Mouse (Mus musculus): ENCODE data around the gene Cacng7. TPM values are rescaled to one million over a fixed set of nuclear protein-coding genes. Genes with fewer than 3 reads are reported as not detected.

Cacng7 gene
- polyA plus RNA-seq (2014; fragmentation: Nextera tagmentation; extraction: Ambion mirVana) = 2.9 and 3.5 TPM in 2 replicates

GRCm38 (mm10) chr7:3332619-3333521, at the start of gene Cacng7:
Gene Cacng7, plus strand, starts transcription at chr7:3332955.
- H3K9ac ChIP-seq (ENCODE audit: low read length) = peak within 1 kb of the TSS; percentile 74
- H3K27ac ChIP-seq (ENCODE audit: low read depth, low read length) = peak within 1 kb of the TSS; percentile 87
- peak within 1 kb of the TSS; percentile 57 for H3K4me2 ChIP-seq (ENCODE audit: low read depth)
- H3K27me3 ChIP-seq (ENCODE audit: control insufficient read depth, insufficient read depth, low read length) = no peaks in the 10 kb centered on the region
- no peaks in the 10 kb centered on the region for H3K9me3 ChIP-seq (ENCODE audit: control insufficient read depth, low read length)
- 0 out of 2 replicates have a peak, but pooled peaks cover 6% of the 10 kb centered on the region for H3K4me1 ChIP-seq (ENCODE audit: control insufficient read depth, insufficient read depth, low read length)
- ATAC-seq (ENCODE audit: insufficient read depth, low FRiP score, low TSS enrichment) (peak; percentile 84), DNase-seq (ENCODE audit: low spot score) (peak; percentile 81)
- no peaks in the 10 kb centered on the region for H3K36me3 ChIP-seq (ENCODE audit: control insufficient read depth, insufficient read depth, low read length)
- H3K4me3 ChIP-seq (ENCODE audit: low read depth, low read length) = peak within 1 kb of the TSS; percentile 71
- under 1% methylated on average over 59 of the region's 65 CpGs for WGBS

GRCm38 (mm10) chr7:3283081-3283875, 49.5 kb upstream of the Cacng7 start:
- no peak overlapping the region for H3K9ac ChIP-seq (ENCODE audit: low read length)
- no peaks in the 10 kb centered on the region for H3K27me3 ChIP-seq (ENCODE audit: control insufficient read depth, insufficient read depth, low read length)
- no peak overlapping the region for H3K4me3 ChIP-seq (ENCODE audit: low read depth, low read length)
- no peak overlapping the region for H3K4me2 ChIP-seq (ENCODE audit: low read depth)
- DNase-seq (ENCODE audit: low spot score) (no peak), ATAC-seq (ENCODE audit: insufficient read depth, low FRiP score, low TSS enrichment) (no peak)
- no peak overlapping the region for H3K27ac ChIP-seq (ENCODE audit: low read depth, low read length)
- WGBS = 85% methylated on average over 11 of the region's 11 CpGs
- no peaks in the 10 kb centered on the region for H3K4me1 ChIP-seq (ENCODE audit: control insufficient read depth, insufficient read depth, low read length)
- H3K36me3 ChIP-seq (ENCODE audit: control insufficient read depth, insufficient read depth, low read length) = no peaks in the 10 kb centered on the region
- H3K9me3 ChIP-seq (ENCODE audit: control insufficient read depth, low read length) = no peaks in the 10 kb centered on the region

- H3K27me3 ChIP-seq (ENCODE audit: control insufficient read depth, insufficient read depth, low read length) = no peaks in the 10 kb centered on the region
- no peak overlapping the region for H3K9ac ChIP-seq (ENCODE audit: low read length)
- H3K9me3 ChIP-seq (ENCODE audit: control insufficient read depth, low read length) = no peaks in the 10 kb centered on the region
- no peak for ATAC-seq (ENCODE audit: insufficient read depth, low FRiP score, low TSS enrichment)
- WGBS = 89% methylated on average over 10 of the region's 10 CpGs
- H3K4me3 ChIP-seq (ENCODE audit: low read depth, low read length) = no peak overlapping the region
- no peak for DNase-seq (ENCODE audit: low spot score)
- no peaks in the 10 kb centered on the region for H3K36me3 ChIP-seq (ENCODE audit: control insufficient read depth, insufficient read depth, low read length)
- H3K27ac ChIP-seq (ENCODE audit: low read depth, low read length) = no peak overlapping the region
- H3K4me2 ChIP-seq (ENCODE audit: low read depth) = no peak overlapping the region
- H3K4me1 ChIP-seq (ENCODE audit: control insufficient read depth, insufficient read depth, low read length) = 0 out of 2 replicates have a peak, but pooled peaks cover 3% of the 10 kb centered on the region
Measured at GRCm38 (mm10) chr7:3284604-3285003, 48.2 kb upstream of the Cacng7 start.

GRCm38 (mm10) chr7:3286036-3286435, 46.7 kb upstream of the Cacng7 start:
- Histone ChIP-seq H3K4me3 (ENCODE audit: low read depth, low read length) (no peak overlapping the region), H3K9ac (ENCODE audit: low read length) (no peak overlapping the region), H3K36me3 (ENCODE audit: control insufficient read depth, insufficient read depth, low read length) (no peaks in the 10 kb centered on the region), H3K4me1 (ENCODE audit: control insufficient read depth, insufficient read depth, low read length) (0 out of 2 replicates have a peak, but pooled peaks cover 5% of the 10 kb centered on the region), H3K9me3 (ENCODE audit: control insufficient read depth, low read length) (no peaks in the 10 kb centered on the region), H3K27me3 (ENCODE audit: control insufficient read depth, insufficient read depth, low read length) (no peaks in the 10 kb centered on the region), H3K4me2 (ENCODE audit: low read depth) (no peak overlapping the region), H3K27ac (ENCODE audit: low read depth, low read length) (no peak overlapping the region)
- DNase-seq (ENCODE audit: low spot score) (no peak), ATAC-seq (ENCODE audit: insufficient read depth, low FRiP score, low TSS enrichment) (no peak)
- WGBS = 95% methylated on average over 5 of the region's 5 CpGs

GRCm38 (mm10) chr7:3287186-3287585, 45.6 kb upstream of the Cacng7 start:
- ATAC-seq (ENCODE audit: insufficient read depth, low FRiP score, low TSS enrichment) (no peak), DNase-seq (ENCODE audit: low spot score) (no peak)
- H3K4me1 ChIP-seq (ENCODE audit: control insufficient read depth, insufficient read depth, low read length) = 0 out of 2 replicates have a peak, but pooled peaks cover 7% of the 10 kb centered on the region

GRCm38 (mm10) chr7:3288976-3289970, 43.5 kb upstream of the Cacng7 start, which contains the start of the genes Myadm and Prkcg:
Gene Myadm, plus strand, starts transcription at chr7:3289080.
Gene Prkcg, plus strand, starts transcription at chr7:3289179.
- Histone ChIP-seq H3K4me3 (ENCODE audit: low read depth, low read length) (peak within 1 kb of the TSS; percentile 40), H3K27ac (ENCODE audit: low read depth, low read length) (peak within 1 kb of the TSS; percentile 78), H3K36me3 (ENCODE audit: control insufficient read depth, insufficient read depth, low read length) (no peaks in the 10 kb centered on the region), H3K4me2 (ENCODE audit: low read depth) (peak within 1 kb of the TSS; percentile 63), H3K9ac (ENCODE audit: low read length) (peak within 1 kb of the TSS; percentile 74), H3K4me1 (ENCODE audit: control insufficient read depth, insufficient read depth, low read length) (0 out of 2 replicates have a peak, but pooled peaks cover 7% of the 10 kb centered on the region), H3K9me3 (ENCODE audit: control insufficient read depth, low read length) (no peaks in the 10 kb centered on the region), H3K27me3 (ENCODE audit: control insufficient read depth, insufficient read depth, low read length) (no peaks in the 10 kb centered on the region)
- WGBS = 3% methylated on average over 30 of the region's 30 CpGs
- DNase-seq (ENCODE audit: low spot score) = peak; percentile 75
- ATAC-seq (ENCODE audit: insufficient read depth, low FRiP score, low TSS enrichment) = peak; percentile 17

More at GRCm38 (mm10) chr7:3287186-3287585, 45.6 kb upstream of the Cacng7 start:
- Histone ChIP-seq H3K4me2 (ENCODE audit: low read depth) (no peak overlapping the region), H3K36me3 (ENCODE audit: control insufficient read depth, insufficient read depth, low read length) (no peaks in the 10 kb centered on the region), H3K9ac (ENCODE audit: low read length) (no peak overlapping the region), H3K27me3 (ENCODE audit: control insufficient read depth, insufficient read depth, low read length) (no peaks in the 10 kb centered on the region), H3K4me3 (ENCODE audit: low read depth, low read length) (no peak overlapping the region), H3K27ac (ENCODE audit: low read depth, low read length) (no peak overlapping the region), H3K9me3 (ENCODE audit: control insufficient read depth, low read length) (no peaks in the 10 kb centered on the region)
- WGBS = 62% methylated on average over 7 of the region's 7 CpGs

GRCm38 (mm10) chr7:3290257-3291033, 42.3 kb upstream of the Cacng7 start:
- Histone ChIP-seq H3K4me1 (ENCODE audit: control insufficient read depth, insufficient read depth, low read length) (0 out of 2 replicates have a peak, but pooled peaks cover 7% of the 10 kb centered on the region), H3K36me3 (ENCODE audit: control insufficient read depth, insufficient read depth, low read length) (no peaks in the 10 kb centered on the region), H3K4me2 (ENCODE audit: low read depth) (peak overlapping the region; percentile 63), H3K27ac (ENCODE audit: low read depth, low read length) (0 out of 2 replicates have a peak overlapping the region, but pooled peaks have one; percentile 78), H3K9me3 (ENCODE audit: control insufficient read depth, low read length) (no peaks in the 10 kb centered on the region), H3K9ac (ENCODE audit: low read length) (peak overlapping the region; percentile 74; the same call in 1 of the 2 replicates), H3K4me3 (ENCODE audit: low read depth, low read length) (peak overlapping the region; percentile 40), H3K27me3 (ENCODE audit: control insufficient read depth, insufficient read depth, low read length) (no peaks in the 10 kb centered on the region)
- DNase-seq (ENCODE audit: low spot score) (peak; percentile 97), ATAC-seq (ENCODE audit: insufficient read depth, low FRiP score, low TSS enrichment) (peak; percentile 94)
- under 1% methylated on average over 18 of the region's 18 CpGs for WGBS
